Mouse (Mus musculus) CD4-positive naive resting alpha-beta T cell, adult 76 days (primary cell): ENCODE measurements around the gene Mvp. TPM values are rescaled to one million over a fixed set of nuclear protein-coding genes. Genes with fewer than 3 reads are reported as not detected.

Experiments
- total RNA-seq: library from RNA; stranded (reverse); gene quantifications from one replicate; pipeline ENCODE4 v1.2.4, GENCODE M21; 2023

Mvp gene
- total RNA-seq, result 25.5 TPM

GRCm38 (mm10) chr7:127014320-127014719, at the start of gene Mvp:
Gene Mvp, minus strand, starts transcription at chr7:127014621.

GRCm38 (mm10) chr7:127041851-127042672, 27.6 kb upstream of the Mvp start, which contains the start of gene Kif22:
Gene Kif22, minus strand, starts transcription at chr7:127042471.

GRCm38 (mm10) chr7:127026984-127027726, 12.7 kb upstream of the Mvp start, which contains the start of gene Maz:
Gene Maz, minus strand, starts transcription at chr7:127027037.

DNA sequence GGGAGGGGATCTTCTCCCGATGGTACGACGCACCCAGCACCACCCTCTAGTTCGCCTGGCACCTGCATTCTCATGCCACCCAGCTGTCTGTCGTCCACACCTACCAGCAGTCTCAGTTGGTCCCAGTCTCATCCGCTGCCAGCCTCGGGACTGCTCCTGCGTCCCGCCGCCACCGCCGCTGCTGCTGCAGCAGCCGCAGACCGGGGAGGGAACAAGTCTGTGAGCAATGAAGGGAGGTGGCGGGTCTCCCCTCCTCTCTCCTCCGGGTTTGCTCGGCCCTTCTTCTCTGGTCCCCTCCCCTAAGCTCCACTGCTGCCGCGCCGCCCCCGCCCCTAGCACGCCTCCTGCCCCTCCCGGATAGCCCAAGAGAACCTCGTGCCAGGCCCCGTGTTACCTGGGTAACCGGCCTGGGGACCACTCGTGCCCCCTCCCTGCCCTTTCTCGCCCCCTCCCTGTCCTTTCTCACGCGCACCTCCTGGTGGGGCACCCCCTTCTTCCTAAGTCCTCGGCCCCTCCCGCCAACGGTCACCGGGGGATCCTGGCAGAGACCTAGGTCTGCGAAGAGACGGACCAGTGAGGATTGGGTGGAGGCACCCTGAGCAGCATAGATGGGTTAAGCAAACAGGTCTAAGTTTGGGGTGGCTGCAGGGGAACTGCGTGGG, 6.6 kb upstream of the Mvp start, which contains the start of the genes Gm42742 and Prrt2:
Gene Gm42742 (minus strand): TSS at position 197 of the 662 bp plus-strand sequence.
Gene Prrt2 (minus strand): TSS at position 311 of the 662 bp plus-strand sequence.

GRCm38 (mm10) chr7:127016971-127017949, 2.8 kb upstream of the Mvp start, which contains the start of gene Pagr1a:
Gene Pagr1a, minus strand, starts transcription at chr7:127017352.

GRCm38 (mm10) chr7:127016481-127016485, 1.9 kb upstream of the Mvp start, which contains the start of gene Pagr1b:
Gene Pagr1b, minus strand, starts transcription at chr7:127016484.

GRCm38 (mm10) chr7:126975950-126976866, 38.2 kb downstream of the Mvp start, which contains the start of gene Cdiptos:
Gene Cdiptos, minus strand, starts transcription at chr7:126976098.

GRCm38 (mm10) chr7:126975893-126975949, 38.7 kb downstream of the Mvp start, which contains the start of gene Cdipt:
Gene Cdipt, plus strand, starts transcription at chr7:126975914.

GRCm38 (mm10) chr7:126949793-126950646, 64.4 kb downstream of the Mvp start, which contains the start of gene Sez6l2:
Gene Sez6l2, plus strand, starts transcription at chr7:126950563.

DNA sequence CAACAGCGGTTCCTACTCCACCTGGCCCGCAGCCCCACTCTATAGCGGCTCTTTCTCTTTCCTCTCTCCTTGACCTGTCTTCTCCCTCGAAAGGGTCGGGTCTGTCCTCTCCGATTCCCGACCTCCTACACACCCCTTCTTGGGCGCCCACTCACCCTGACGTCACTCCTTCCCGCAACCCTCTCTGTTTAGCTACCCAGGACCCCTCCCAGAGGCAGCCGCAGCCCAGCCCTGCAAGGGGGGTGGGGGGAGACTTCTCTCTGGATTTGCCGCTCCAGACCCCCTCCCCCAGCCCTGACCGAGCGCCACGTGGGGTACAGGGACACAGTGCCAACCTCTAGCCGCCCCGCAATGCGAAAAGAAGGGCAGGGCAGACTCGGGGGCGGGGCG, 65.0 kb downstream of the Mvp start, which contains the start of gene Asphd1:
Gene Asphd1 (minus strand): TSS at position 180 of the 390 bp plus-strand sequence.

Other genes with a start within 250 kb of the Mvp start
- 2.6 TPM for gene Gdpd3, start 248.3 kb downstream of the Mvp start, total RNA-seq
- 256 TPM for gene Ypel3, start 237.7 kb downstream of the Mvp start, total RNA-seq
- 8.0 TPM for gene Tbx6, start 233.1 kb downstream of the Mvp start, total RNA-seq
- gene Ppp4c, start 222.1 kb downstream of the Mvp start, total RNA-seq, result 239 TPM
- not detected for gene Fam57b, start 217.0 kb downstream of the Mvp start, total RNA-seq
- not detected for gene 4930451I11Rik, start 183.0 kb downstream of the Mvp start, total RNA-seq
- not detected for gene Doc2a, start 167.2 kb downstream of the Mvp start, total RNA-seq
- gene Hirip3, start 152.6 kb downstream of the Mvp start, total RNA-seq, result 24.4 TPM
- gene Ino80e, start 152.2 kb downstream of the Mvp start, total RNA-seq, result 60.5 TPM
- gene Taok2, start 129.9 kb downstream of the Mvp start, total RNA-seq, result 72.3 TPM
- 22.6 TPM for gene Tmem219, start 91.7 kb downstream of the Mvp start, total RNA-seq
- gene Kctd13, start 85.7 kb downstream of the Mvp start, total RNA-seq, result 37.3 TPM
- not detected for gene Asphd1, start 65.0 kb downstream of the Mvp start, total RNA-seq
- gene Sez6l2, start 64.1 kb downstream of the Mvp start, total RNA-seq, result 6.1 TPM
- 99.9 TPM for gene Cdipt, start 38.7 kb downstream of the Mvp start, total RNA-seq
- 0.62 TPM for gene Cdiptos, start 38.5 kb downstream of the Mvp start, total RNA-seq
- 5.4 TPM for gene Pagr1b, start 1.9 kb upstream of the Mvp start, total RNA-seq
- 26.5 TPM for gene Pagr1a, start 2.7 kb upstream of the Mvp start, total RNA-seq
- 32.5 TPM for gene Gm42742, start 6.5 kb upstream of the Mvp start, total RNA-seq
- gene Prrt2, start 6.6 kb upstream of the Mvp start, total RNA-seq, result 5.3 TPM
- 197 TPM for gene Maz, start 12.4 kb upstream of the Mvp start, total RNA-seq
- 3.0 TPM for gene Kif22, start 27.9 kb upstream of the Mvp start, total RNA-seq
- gene Zg16, start 72.7 kb upstream of the Mvp start, total RNA-seq, result not detected
- 36.6 TPM for gene AI467606, start 76.7 kb upstream of the Mvp start, total RNA-seq
- gene Qprt, start 107.6 kb upstream of the Mvp start, total RNA-seq, result 44.2 TPM
- gene Spn, start 123.2 kb upstream of the Mvp start, total RNA-seq, result 334 TPM
- gene Cd2bp2, start 181.4 kb upstream of the Mvp start, total RNA-seq, result 71.0 TPM
- gene Tbc1d10b, start 193.8 kb upstream of the Mvp start, total RNA-seq, result 42.1 TPM
- 19.4 TPM for gene Mylpf, start 194.3 kb upstream of the Mvp start, total RNA-seq
- gene Zfp553, start 218.4 kb upstream of the Mvp start, total RNA-seq, result 9.7 TPM
- gene Sept1, start 218.5 kb upstream of the Mvp start, total RNA-seq, result 620 TPM
- gene Zfp771, start 229.7 kb upstream of the Mvp start, total RNA-seq, result 16.4 TPM
- 8.0 TPM for gene Dctpp1, start 246.1 kb upstream of the Mvp start, total RNA-seq